Comparison of ENCODE assay signal across 46 mouse cellular contexts in the genomic region with DNA sequence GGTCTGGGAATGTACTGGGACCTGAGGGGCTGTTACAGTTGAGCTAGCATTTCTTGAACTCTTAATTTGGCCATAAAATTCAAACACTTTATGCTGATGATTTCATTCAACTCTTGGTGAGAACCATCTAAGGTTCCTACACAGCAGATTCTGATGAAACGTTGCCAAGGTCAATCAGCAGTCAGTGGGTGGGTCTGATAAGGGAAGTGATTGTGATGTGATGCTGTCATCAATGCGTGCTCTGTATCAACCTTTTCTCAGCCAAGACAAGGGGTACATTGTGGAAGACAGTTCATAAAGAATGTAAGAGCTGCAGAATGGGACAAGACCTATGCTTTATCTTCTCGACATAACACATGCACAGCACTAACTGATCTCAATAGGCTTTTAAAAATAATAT. TPM values are rescaled to one million over a fixed set of nuclear protein-coding genes. Genes with fewer than 3 reads are reported as not detected.
"Had no signal": no experiment of that assay in that cellular context is flagged by ENCODE, and none has a peak within 500 bp of the region (broad histone marks: within the 10 kb centered on the region; RNA-seq: fewer than 3 reads in every experiment).

No protein-coding gene starts in this region.

- H3K4me2 ChIP-seq: limb, embryonic 12.5 days; limb, embryonic 13.5 days; limb, embryonic 15.5 days; liver, embryonic 11.5 days; liver, embryonic 12.5 days; liver, embryonic 13.5 days; liver, embryonic 15.5 days; lung, embryonic 14.5 days; lung, embryonic 15.5 days; midbrain, embryonic 11.5 days; midbrain, embryonic 12.5 days; midbrain, embryonic 13.5 days; midbrain, embryonic 15.5 days; neural tube, embryonic 12.5 days had no signal

- H3K36me3 ChIP-seq: limb, embryonic 10.5 days; limb, embryonic 12.5 days; limb, embryonic 13.5 days; limb, embryonic 15.5 days; liver, embryonic 12.5 days; liver, embryonic 13.5 days; liver, embryonic 15.5 days; lung, embryonic 15.5 days; midbrain, embryonic 10.5 days; midbrain, embryonic 12.5 days; midbrain, embryonic 13.5 days; midbrain, embryonic 15.5 days; neural tube, embryonic 12.5 days had no signal

- ATAC-seq: liver, embryonic 12.5 days; liver, postnatal 0 days; lung, postnatal 0 days; midbrain, embryonic 13.5 days; midbrain, embryonic 15.5 days; midbrain, embryonic 16.5 days had no signal

- H3K27ac ChIP-seq: limb, embryonic 10.5 days; limb, embryonic 12.5 days; limb, embryonic 13.5 days; limb, embryonic 15.5 days; liver, embryonic 12.5 days; liver, embryonic 13.5 days; liver, embryonic 14.5 days; liver, embryonic 15.5 days; lung, embryonic 15.5 days; macrophage; midbrain, embryonic 10.5 days; midbrain, embryonic 12.5 days; midbrain, embryonic 13.5 days; midbrain, embryonic 15.5 days; neural tube, embryonic 12.5 days had no signal

- H3K9me3 ChIP-seq: limb, embryonic 10.5 days; limb, embryonic 12.5 days; limb, embryonic 13.5 days; limb, embryonic 15.5 days; liver, embryonic 12.5 days; liver, embryonic 13.5 days; liver, embryonic 15.5 days; lung, embryonic 15.5 days; megakaryocyte, embryonic 14.5 days; midbrain, embryonic 10.5 days; midbrain, embryonic 12.5 days; midbrain, embryonic 13.5 days; midbrain, embryonic 15.5 days; neural tube, embryonic 12.5 days had no signal

- H3K27me3 ChIP-seq: limb, embryonic 12.5 days; limb, embryonic 13.5 days; limb, embryonic 15.5 days; liver, embryonic 12.5 days; liver, embryonic 13.5 days; liver, embryonic 15.5 days; lung, embryonic 15.5 days; megakaryocyte, embryonic 14.5 days; midbrain, embryonic 12.5 days; midbrain, embryonic 13.5 days; midbrain, embryonic 15.5 days; neural tube, embryonic 12.5 days had no signal

- H3K4me1 ChIP-seq: limb, embryonic 10.5 days; limb, embryonic 12.5 days; limb, embryonic 13.5 days; limb, embryonic 15.5 days; liver, embryonic 12.5 days; liver, embryonic 13.5 days; liver, embryonic 15.5 days; lung, embryonic 15.5 days; megakaryocyte, embryonic 14.5 days; midbrain, embryonic 10.5 days; midbrain, embryonic 12.5 days; midbrain, embryonic 13.5 days; midbrain, embryonic 15.5 days; neural tube, embryonic 12.5 days had no signal

- H3K4me3 ChIP-seq: limb, embryonic 10.5 days; limb, embryonic 12.5 days; limb, embryonic 13.5 days; limb, embryonic 15.5 days; liver, embryonic 12.5 days; liver, embryonic 13.5 days; liver, embryonic 15.5 days; lung, embryonic 15.5 days; megakaryocyte, embryonic 14.5 days; midbrain, embryonic 10.5 days; midbrain, embryonic 12.5 days; midbrain, embryonic 13.5 days; midbrain, embryonic 15.5 days; myocyte; neural tube, embryonic 12.5 days had no signal

- DNase-seq: liver; liver, embryonic 13.5 days; liver, postnatal 0 days; lung, adult 18-20 months; lung, adult 2 months; lung, embryonic 14.5 days; lung, postnatal 10 days; lung, postnatal 14 days; lung, postnatal 36 days; lung, postnatal 4 days; midbrain, embryonic 14.5 days had no signal

- H3K9ac ChIP-seq: limb, embryonic 12.5 days; limb, embryonic 13.5 days; limb, embryonic 15.5 days; liver, embryonic 12.5 days; liver, embryonic 13.5 days; liver, embryonic 14.5 days; liver, embryonic 15.5 days; liver, postnatal 0 days; lung, embryonic 14.5 days; lung, embryonic 15.5 days; midbrain, embryonic 12.5 days; midbrain, embryonic 13.5 days; midbrain, embryonic 15.5 days; neural tube, embryonic 12.5 days had no signal

RNA-seq across cellular contexts. Expression of a gene that starts 8.6 kb away (rescaled TPM):
- total RNA-seq: left cerebral cortex, postnatal 10 days; left cerebral cortex, postnatal 14 days; left cerebral cortex, postnatal 25 days; left cerebral cortex, postnatal 36 days; left cerebral cortex, postnatal 4 days; liver, adult 2 months; megakaryocyte progenitor cell, adult 5-6 weeks; megakaryocyte, adult 5-6 weeks; megakaryocyte-erythroid progenitor cell, adult 5-6 weeks; midbrain, postnatal 0 days; monocyte, adult 5-6 weeks had no signal
- polyA plus RNA-seq: limb, embryonic 11.5 days; liver, adult 2 months; liver, embryonic 11.5 days; liver, embryonic 12.5 days; liver, embryonic 13.5 days; liver, embryonic 14.5 days; liver, embryonic 15.5 days; liver, embryonic 16.5 days; liver, postnatal 0 days; lung, embryonic 14.5 days; lung, embryonic 15.5 days; lung, embryonic 16.5 days; lung, postnatal 0 days; macrophage; midbrain, embryonic 10.5 days; midbrain, embryonic 12.5 days; midbrain, embryonic 13.5 days; midbrain, embryonic 14.5 days; midbrain, embryonic 15.5 days; midbrain, embryonic 16.5 days; midbrain, postnatal 0 days; neural tube, embryonic 11.5 days; neural tube, embryonic 12.5 days had no signal

RNA-seq across cellular contexts. Expression of a gene that starts 35.4 kb away (rescaled TPM):
- total RNA-seq: left cerebral cortex, postnatal 14 days; left cerebral cortex, postnatal 25 days; left cerebral cortex, postnatal 36 days; left cerebral cortex, postnatal 4 days; liver, adult 2 months; megakaryocyte progenitor cell, adult 5-6 weeks; megakaryocyte, adult 5-6 weeks; megakaryocyte-erythroid progenitor cell, adult 5-6 weeks; midbrain, postnatal 0 days; monocyte, adult 5-6 weeks had no signal
- polyA plus RNA-seq: limb, embryonic 10.5 days; limb, embryonic 11.5 days; limb, embryonic 12.5 days; limb, embryonic 13.5 days; liver, adult 2 months; liver, embryonic 11.5 days; liver, embryonic 12.5 days; liver, embryonic 13.5 days; liver, embryonic 14.5 days; liver, embryonic 15.5 days; liver, embryonic 16.5 days; liver, postnatal 0 days; lung, embryonic 14.5 days; lung, embryonic 16.5 days; lung, postnatal 0 days; macrophage; midbrain, embryonic 10.5 days; midbrain, embryonic 11.5 days; midbrain, embryonic 12.5 days; midbrain, embryonic 13.5 days; midbrain, embryonic 14.5 days; midbrain, embryonic 15.5 days; midbrain, embryonic 16.5 days; midbrain, postnatal 0 days; neural tube, embryonic 11.5 days; neural tube, embryonic 12.5 days had no signal
